Mouse (Mus musculus): Measurements from ENCODE around the gene Kcnmb4.

- TF ChIP-seq HCFC1 (IDR thresholded peaks at IDR 0.05; ENCODE audit: borderline replicate concordance, insufficient read depth, low read length): no peak
- no peak for TF ChIP-seq CHD2 (IDR thresholded peaks at IDR 0.05; ENCODE audit: low read depth, low read length)
Observed at GRCm38 (mm10) chr10:116447176-116447575, 26.5 kb downstream of the Kcnmb4 start.

All from ES-E14 (cell line).